8 mouse cellular contexts compared by ENCODE assay signal in the genomic region with DNA sequence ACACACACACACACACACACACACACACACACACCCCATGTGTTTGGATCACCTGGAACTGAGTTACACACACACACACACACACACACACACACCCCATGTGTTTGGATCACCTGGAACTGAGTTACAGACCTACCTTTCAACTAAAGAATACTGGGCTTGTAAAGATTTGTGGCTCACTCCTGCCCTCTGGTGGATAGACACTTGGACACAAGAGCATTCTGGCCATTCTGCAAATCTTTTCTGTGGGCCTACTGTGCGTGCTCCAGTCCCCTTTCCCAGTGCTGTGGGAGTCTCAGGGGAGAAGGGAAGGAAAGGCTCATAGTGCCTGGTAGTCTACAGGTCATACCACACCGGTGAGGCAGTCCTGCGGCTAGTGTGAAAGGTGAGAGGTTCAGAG. TPM values are rescaled to one million over a fixed set of nuclear protein-coding genes. Genes with fewer than 3 reads are reported as not detected.
DNase-seq lines count a peak whose midpoint lies in the region; ATAC-seq and TF ChIP-seq lines count a peak whose summit lies in the region.
"Had no signal": no experiment of that assay in that cellular context is flagged by ENCODE, and none has a peak within 500 bp of the region (broad histone marks: within the 10 kb centered on the region; RNA-seq: fewer than 3 reads in every experiment).

No protein-coding gene starts in this region.

- no peaks in the 10 kb centered on the region for H3K27me3 ChIP-seq in forebrain, embryonic 11.5 days (ENCODE audit: control insufficient read depth, insufficient read depth, low read length)
- H3K27me3 ChIP-seq in kidney, postnatal 0 days (ENCODE audit: insufficient read depth, low read length), result no peaks in the 10 kb centered on the region
- H3K27me3 ChIP-seq: heart, embryonic 15.5 days had no signal

- peak; percentile 70 for DNase-seq in urinary bladder, postnatal 14 days (ENCODE audit: low spot score)
- DNase-seq in urinary bladder, postnatal 10 days (ENCODE audit: low spot score), result no peak
- DNase-seq in forebrain, embryonic 11.5 days (ENCODE audit: low spot score), result peak; percentile 67
- DNase-seq in kidney, postnatal 0 days (ENCODE audit: low spot score), result peak; percentile 69
- DNase-seq in lung, adult 18-20 months, result peak; percentile 58 to 64
- DNase-seq in right cerebral cortex, postnatal 14 days, result peak; percentile 65

- H3K27ac ChIP-seq in bone marrow, adult 2 months (ENCODE audit: control insufficient read depth, insufficient read depth, low read depth, low read length, poor library complexity), result no peak overlapping the region
- H3K27ac ChIP-seq in forebrain, embryonic 11.5 days (ENCODE audit: low read depth, low read length), result no peak overlapping the region
- no peak overlapping the region for H3K27ac ChIP-seq in kidney, postnatal 0 days
- H3K27ac ChIP-seq: heart, embryonic 15.5 days had no signal

- ATAC-seq in forebrain, embryonic 11.5 days (replicated peaks; ENCODE audit: low FRiP score), result no peak
- no peak for ATAC-seq in kidney, postnatal 0 days (replicated peaks; ENCODE audit: low FRiP score, low read depth)

- H3K9me3 ChIP-seq in forebrain, embryonic 11.5 days (ENCODE audit: control insufficient read depth, low read length), result no peaks in the 10 kb centered on the region
- H3K9me3 ChIP-seq in kidney, postnatal 0 days (replicated peaks; ENCODE audit: low read length), result no peaks in the 10 kb centered on the region
- H3K9me3 ChIP-seq: heart, embryonic 15.5 days had no signal

- no peak overlapping the region for H3K4me3 ChIP-seq in bone marrow, adult 2 months (replicated peaks; ENCODE audit: control insufficient read depth, low read depth, low read length)
- no peak overlapping the region for H3K4me3 ChIP-seq in forebrain, embryonic 11.5 days (ENCODE audit: low read depth, low read length)
- no peak overlapping the region for H3K4me3 ChIP-seq in kidney, postnatal 0 days (replicated peaks; ENCODE audit: low read depth, low read length)
- H3K4me3 ChIP-seq: heart, embryonic 15.5 days had no signal

- no peak overlapping the region for H3K4me2 ChIP-seq in forebrain, embryonic 11.5 days (ENCODE audit: low read depth, low read length, severe bottlenecking)
- no peak overlapping the region for H3K4me2 ChIP-seq in kidney, postnatal 0 days (ENCODE audit: low read length)
- H3K4me2 ChIP-seq: heart, embryonic 15.5 days had no signal

- H3K36me3 ChIP-seq in forebrain, embryonic 11.5 days (ENCODE audit: control insufficient read depth, insufficient read depth, low read length), result peaks cover 16% of the 10 kb centered on the region
- peaks cover 34% of the 10 kb centered on the region for H3K36me3 ChIP-seq in kidney, postnatal 0 days (ENCODE audit: insufficient read depth, low read length)

- H3K4me1 ChIP-seq in bone marrow, adult 2 months (ENCODE audit: control insufficient read depth, insufficient read depth, low read length), result peaks cover 2% of the 10 kb centered on the region
- no peaks in the 10 kb centered on the region for H3K4me1 ChIP-seq in forebrain, embryonic 11.5 days (replicated peaks; ENCODE audit: control insufficient read depth, insufficient read depth, low read length)
- no peaks in the 10 kb centered on the region for H3K4me1 ChIP-seq in kidney, postnatal 0 days (replicated peaks; ENCODE audit: insufficient read depth, low read length)

- no peak overlapping the region for H3K9ac ChIP-seq in forebrain, embryonic 11.5 days (ENCODE audit: low read length)
- no peak overlapping the region for H3K9ac ChIP-seq in kidney, postnatal 0 days (ENCODE audit: low read depth, low read length)
- H3K9ac ChIP-seq: heart, embryonic 15.5 days had no signal

- TF ChIP-seq CTCF in bone marrow, adult 2 months (IDR thresholded peaks at IDR 0.05; ENCODE audit: control insufficient read depth, insufficient read depth, low read length), result peak; percentile 58
- TF ChIP-seq CTCF in kidney, postnatal 0 days (IDR thresholded peaks at IDR 0.05; ENCODE audit: low read depth), result peak; percentile 83

- TF ChIP-seq POLR2A in bone marrow, adult 2 months (IDR thresholded peaks at IDR 0.05; ENCODE audit: borderline replicate concordance, control insufficient read depth, low read depth, low read length), result no peak

- WGBS in bone marrow, adult 2 months, result 55% methylated on average over 3 of the region's 3 CpGs
- 44% methylated on average over 3 of the region's 3 CpGs for WGBS in forebrain, embryonic 11.5 days
- 49% methylated on average over 3 of the region's 3 CpGs for WGBS in kidney, postnatal 0 days

RNA-seq across cellular contexts. Expression of gene Tyk2, which starts 6.2 kb away (rescaled TPM):
- polyA plus RNA-seq in bone marrow, adult 2 months (2011; ENCODE audit: insufficient read depth, insufficient read length, low replicate concordance, missing spikeins), result 15.0 and 27.9 TPM in 2 replicates
- 10.3 and 10.8 TPM in 2 replicates for polyA plus RNA-seq in forebrain, embryonic 11.5 days (2014; fragmentation: Nextera tagmentation; extraction: Ambion mirVana)
- 8.6 and 9.4 TPM in 2 replicates for polyA plus RNA-seq in kidney, postnatal 0 days (2015; fragmentation: Nextera tagmentation; extraction: Ambion mirVana)

RNA-seq across cellular contexts. Expression of gene Cdc37, which starts 12.6 kb away (rescaled TPM):
- 29.6 and 51.1 TPM in 2 replicates for polyA plus RNA-seq in bone marrow, adult 2 months (2011; ENCODE audit: insufficient read depth, insufficient read length, low replicate concordance, missing spikeins)
- polyA plus RNA-seq in forebrain, embryonic 11.5 days (2014; fragmentation: Nextera tagmentation; extraction: Ambion mirVana), result 300 and 308 TPM in 2 replicates
- 256 and 271 TPM in 2 replicates for polyA plus RNA-seq in kidney, postnatal 0 days (2015; fragmentation: Nextera tagmentation; extraction: Ambion mirVana)

RNA-seq across cellular contexts. Expression of gene Pde4a, which starts 28.3 kb away (rescaled TPM):
- 6.5 and 7.9 TPM in 2 replicates for polyA plus RNA-seq in bone marrow, adult 2 months (2011; ENCODE audit: insufficient read depth, insufficient read length, low replicate concordance, missing spikeins)
- polyA plus RNA-seq in forebrain, embryonic 11.5 days (2014; fragmentation: Nextera tagmentation; extraction: Ambion mirVana), result 7.0 and 8.4 TPM in 2 replicates
- 8.2 and 8.3 TPM in 2 replicates for polyA plus RNA-seq in kidney, postnatal 0 days (2015; fragmentation: Nextera tagmentation; extraction: Ambion mirVana)

RNA-seq across cellular contexts. Expression of gene Raver1, which starts 45.4 kb away (rescaled TPM):
- polyA plus RNA-seq in bone marrow, adult 2 months (2011; ENCODE audit: insufficient read depth, insufficient read length, low replicate concordance, missing spikeins), result 9.6 and 20.5 TPM in 2 replicates
- polyA plus RNA-seq in forebrain, embryonic 11.5 days (2014; fragmentation: Nextera tagmentation; extraction: Ambion mirVana), result 118 and 124 TPM in 2 replicates
- 40.8 and 41.3 TPM in 2 replicates for polyA plus RNA-seq in kidney, postnatal 0 days (2015; fragmentation: Nextera tagmentation; extraction: Ambion mirVana)

RNA-seq across cellular contexts. Expression of gene Gm38431, which starts 45.4 kb away (rescaled TPM):
- 2.5 and 4.9 TPM in 2 replicates for polyA plus RNA-seq in bone marrow, adult 2 months (2011; ENCODE audit: insufficient read depth, insufficient read length, low replicate concordance, missing spikeins)
- polyA plus RNA-seq in forebrain, embryonic 11.5 days (2014; fragmentation: Nextera tagmentation; extraction: Ambion mirVana), result 3.9 and 4.5 TPM in 2 replicates
- 0.80 and 0.91 TPM in 2 replicates for polyA plus RNA-seq in kidney, postnatal 0 days (2015; fragmentation: Nextera tagmentation; extraction: Ambion mirVana)
